Mouse (Mus musculus): ENCODE measurements around the gene Gipc3.

The Gipc3 gene

GRCm38 (mm10) chr10:81298369-81299100 lies 44.5 kb downstream of the Gipc3 start:
- no peak for DNase-seq

GRCm38 (mm10) chr10:81297845-81298244 lies 45.2 kb downstream of the Gipc3 start:
- peak; percentile 48 to 68 for DNase-seq

- DNase-seq, result no peak
Observed at GRCm38 (mm10) chr10:81297246-81297645, 45.8 kb downstream of the Gipc3 start.

GRCm38 (mm10) chr10:81295185-81295584 lies 47.9 kb downstream of the Gipc3 start:
- no peak for DNase-seq

- DNase-seq, result no peak
Observed at GRCm38 (mm10) chr10:81294442-81294841, 48.6 kb downstream of the Gipc3 start.

- DNase-seq, result no peak
Observed at GRCm38 (mm10) chr10:81293334-81294030, 49.6 kb downstream of the Gipc3 start.

GRCm38 (mm10) chr10:81292554-81293333 lies 50.3 kb downstream of the Gipc3 start, which contains the start of gene Pip5k1c:
Gene Pip5k1c (plus strand): TSS chr10:81292963.
- peak; percentile 99 to 100 for DNase-seq

GRCm38 (mm10) chr10:81291511-81292104 lies 51.5 kb downstream of the Gipc3 start, which contains the start of gene Tjp3:
Gene Tjp3 (minus strand): TSS chr10:81291581.
- DNase-seq, result no peak

GRCm38 (mm10) chr10:81290698-81291460 lies 52.2 kb downstream of the Gipc3 start:
- DNase-seq, result peak in 1 of 2 experiments; percentile 66

GRCm38 (mm10) chr10:81289811-81290210 lies 53.3 kb downstream of the Gipc3 start:
- no peak for DNase-seq

GRCm38 (mm10) chr10:81289278-81289677 lies 53.8 kb downstream of the Gipc3 start:
- peak; percentile 77 to 82 for DNase-seq

- peak; percentile 78 to 81 for DNase-seq
Observed at GRCm38 (mm10) chr10:81288601-81289000, 54.5 kb downstream of the Gipc3 start.

- peak; percentile 82 to 84 for DNase-seq
Observed at GRCm38 (mm10) chr10:81287513-81288157, 55.4 kb downstream of the Gipc3 start.

GRCm38 (mm10) chr10:81286586-81286985 lies 56.5 kb downstream of the Gipc3 start:
- peak in 1 of 2 experiments; percentile 57 for DNase-seq

- peak; percentile 96 for DNase-seq
Observed at GRCm38 (mm10) chr10:81285694-81286450, 57.2 kb downstream of the Gipc3 start.
